In genomic region chr9:105852015-105852777, GRCm38 (mm10) we compare ENCODE assay signal across 23 mouse cellular contexts. TPM values are rescaled to one million over a fixed set of nuclear protein-coding genes. Genes with fewer than 3 reads are reported as not detected.
DNase-seq lines count a peak whose midpoint lies in the region; ATAC-seq and TF ChIP-seq lines count a peak whose summit lies in the region.
"Had no signal": no experiment of that assay in that cellular context is flagged by ENCODE, and none has a peak within 500 bp of the region (broad histone marks: within the 10 kb centered on the region; RNA-seq: fewer than 3 reads in every experiment).

No protein-coding gene starts in this region.

- H3K9ac ChIP-seq in forebrain, embryonic 16.5 days (replicated peaks; ENCODE audit: low read depth, low read length), result no peak overlapping the region
- no peak overlapping the region for H3K9ac ChIP-seq in forebrain, embryonic 11.5 days (ENCODE audit: low read length)
- H3K9ac ChIP-seq in heart, adult 2 months (ENCODE audit: low read depth, low read length), result no peak overlapping the region
- H3K9ac ChIP-seq in heart, embryonic 11.5 days (ENCODE audit: low read depth, low read length), result no peak overlapping the region
- H3K9ac ChIP-seq in liver, embryonic 11.5 days (ENCODE audit: low read depth, low read length), result no peak overlapping the region
- H3K9ac ChIP-seq: embryonic facial prominence, embryonic 13.5 days; hindbrain, embryonic 13.5 days; liver, embryonic 12.5 days had no signal

- TF ChIP-seq CTCF in heart, adult 2 months (IDR thresholded peaks at IDR 0.05), result no peak
- TF ChIP-seq CTCF in brain, embryonic 14.5 days (IDR thresholded peaks at IDR 0.05; ENCODE audit: borderline replicate concordance, extremely low read depth, insufficient read depth, insufficient read length), result no peak

- no peaks in the 10 kb centered on the region for H3K4me1 ChIP-seq in forebrain, embryonic 16.5 days (replicated peaks; ENCODE audit: control insufficient read depth, insufficient read depth, low read length)
- H3K4me1 ChIP-seq in forebrain, embryonic 11.5 days (replicated peaks; ENCODE audit: control insufficient read depth, insufficient read depth, low read length), result no peaks in the 10 kb centered on the region
- H3K4me1 ChIP-seq in heart, adult 2 months (ENCODE audit: control insufficient read depth, insufficient read depth, low read length), result peaks cover 3% of the 10 kb centered on the region; the same call in 1 of the 2 replicates
- H3K4me1 ChIP-seq in heart, embryonic 11.5 days (ENCODE audit: control insufficient read depth, insufficient read depth, low read length), result no peaks in the 10 kb centered on the region
- H3K4me1 ChIP-seq in liver, embryonic 11.5 days (replicated peaks; ENCODE audit: control insufficient read depth, insufficient read depth, low read length), result no peaks in the 10 kb centered on the region
- H3K4me1 ChIP-seq: embryonic facial prominence, embryonic 13.5 days; liver, embryonic 12.5 days; megakaryocyte, embryonic 14.5 days had no signal

- no peaks in the 10 kb centered on the region for H3K9me3 ChIP-seq in forebrain, embryonic 16.5 days (ENCODE audit: control insufficient read depth, low read length)
- no peaks in the 10 kb centered on the region for H3K9me3 ChIP-seq in forebrain, embryonic 11.5 days (ENCODE audit: control insufficient read depth, low read length)
- no peaks in the 10 kb centered on the region for H3K9me3 ChIP-seq in heart, embryonic 11.5 days (replicated peaks; ENCODE audit: control insufficient read depth, low read length)
- H3K9me3 ChIP-seq in liver, embryonic 11.5 days (ENCODE audit: control insufficient read depth, low read length), result no peaks in the 10 kb centered on the region
- H3K9me3 ChIP-seq: embryonic facial prominence, embryonic 13.5 days; hindbrain, embryonic 13.5 days; liver, embryonic 12.5 days; megakaryocyte, embryonic 14.5 days had no signal

- 0 out of 2 replicates have a peak overlapping the region, but pooled peaks have one; percentile 43 for H3K27ac ChIP-seq in forebrain, embryonic 16.5 days (ENCODE audit: low read length)
- H3K27ac ChIP-seq in forebrain, embryonic 11.5 days (ENCODE audit: low read depth, low read length), result no peak overlapping the region
- H3K27ac ChIP-seq in heart, adult 2 months, result no peak overlapping the region
- no peak overlapping the region for H3K27ac ChIP-seq in heart, embryonic 11.5 days (ENCODE audit: low read depth, low read length)
- no peak overlapping the region for H3K27ac ChIP-seq in liver, embryonic 11.5 days (ENCODE audit: low read depth, low read length)
- H3K27ac ChIP-seq: embryonic facial prominence, embryonic 13.5 days; hindbrain, embryonic 13.5 days; layer of hippocampus, adult 2 months; liver, embryonic 12.5 days; stomach, postnatal 0 days had no signal

- no peaks in the 10 kb centered on the region for H3K27me3 ChIP-seq in forebrain, embryonic 16.5 days (replicated peaks; ENCODE audit: control insufficient read depth, insufficient read depth, low read length)
- no peaks in the 10 kb centered on the region for H3K27me3 ChIP-seq in forebrain, embryonic 11.5 days (ENCODE audit: control insufficient read depth, insufficient read depth, low read length)
- H3K27me3 ChIP-seq in heart, adult 2 months (ENCODE audit: control insufficient read depth, insufficient read depth, low read length), result no peaks in the 10 kb centered on the region
- H3K27me3 ChIP-seq in heart, embryonic 11.5 days (ENCODE audit: control insufficient read depth, insufficient read depth, low read length), result peaks cover 2% of the 10 kb centered on the region; the same call in 1 of the 2 replicates
- H3K27me3 ChIP-seq in liver, embryonic 11.5 days (replicated peaks; ENCODE audit: control insufficient read depth, insufficient read depth, low read length), result no peaks in the 10 kb centered on the region
- H3K27me3 ChIP-seq: embryonic facial prominence, embryonic 13.5 days; hindbrain, embryonic 13.5 days; liver, embryonic 12.5 days; megakaryocyte, embryonic 14.5 days had no signal

- no peak overlapping the region for H3K4me2 ChIP-seq in forebrain, embryonic 16.5 days (ENCODE audit: low read length)
- no peak overlapping the region for H3K4me2 ChIP-seq in forebrain, embryonic 11.5 days (ENCODE audit: low read depth, low read length, severe bottlenecking)
- H3K4me2 ChIP-seq in heart, embryonic 11.5 days, result no peak overlapping the region
- H3K4me2 ChIP-seq in liver, embryonic 11.5 days, result no peak overlapping the region
- H3K4me2 ChIP-seq: embryonic facial prominence, embryonic 13.5 days; hindbrain, embryonic 13.5 days; liver, embryonic 12.5 days had no signal

- no peaks in the 10 kb centered on the region for H3K36me3 ChIP-seq in forebrain, embryonic 16.5 days (ENCODE audit: control insufficient read depth, insufficient read depth)
- no peaks in the 10 kb centered on the region for H3K36me3 ChIP-seq in forebrain, embryonic 11.5 days (ENCODE audit: control insufficient read depth, insufficient read depth, low read length)
- no peaks in the 10 kb centered on the region for H3K36me3 ChIP-seq in heart, adult 2 months (ENCODE audit: control insufficient read depth, insufficient read depth, low read length)
- no peaks in the 10 kb centered on the region for H3K36me3 ChIP-seq in heart, embryonic 11.5 days (ENCODE audit: control insufficient read depth, insufficient read depth, low read length)
- H3K36me3 ChIP-seq in liver, embryonic 11.5 days (ENCODE audit: control insufficient read depth, insufficient read depth, low read length), result no peaks in the 10 kb centered on the region
- H3K36me3 ChIP-seq: embryonic facial prominence, embryonic 13.5 days; hindbrain, embryonic 13.5 days; liver, embryonic 12.5 days had no signal

- 0 out of 2 replicates have a peak, but pooled peaks have one; percentile 43 for ATAC-seq in forebrain, embryonic 16.5 days
- ATAC-seq in forebrain, embryonic 11.5 days (replicated peaks; ENCODE audit: low FRiP score), result no peak
- ATAC-seq in heart, embryonic 11.5 days (replicated peaks; ENCODE audit: insufficient number of reproducible peaks, low FRiP score, low TSS enrichment), result no peak
- no peak for ATAC-seq in liver, embryonic 11.5 days (replicated peaks; ENCODE audit: low FRiP score)
- ATAC-seq: CD4-positive, CD25-positive, alpha-beta regulatory T cell, adult 4 months; inflammation-experienced regulatory T-cells, adult 6 months; liver, embryonic 12.5 days; Patski had no signal

- TF ChIP-seq EP300 in heart, adult 2 months (IDR thresholded peaks at IDR 0.05; ENCODE audit: insufficient read depth, low read depth, low read length), result no peak

- WGBS in forebrain, embryonic 16.5 days, result 79% methylated on average over 14 of the region's 14 CpGs
- WGBS in forebrain, embryonic 11.5 days, result 87% methylated on average over 14 of the region's 14 CpGs
- WGBS in heart, adult 2 months, result 43% methylated on average over 14 of the region's 14 CpGs
- 66% methylated on average over 14 of the region's 14 CpGs for WGBS in heart, embryonic 11.5 days (ENCODE audit: insufficient replicate concordance)
- WGBS in liver, embryonic 11.5 days, result 69% methylated on average over 14 of the region's 14 CpGs

- DNase-seq in forebrain, embryonic 11.5 days (ENCODE audit: low spot score), result no peak
- DNase-seq in heart, adult 2 months, result peak; percentile 34 to 51
- DNase-seq in layer of hippocampus, adult 9-11 months, result peak; percentile 5
- DNase-seq in layer of hippocampus, postnatal 36 days, result no peak
- DNase-seq in brain, embryonic 14.5 days (ENCODE audit: low read depth), result peak; percentile 15
- no peak for DNase-seq in liver, embryonic 11.5 days (ENCODE audit: low spot score)
- DNase-seq: adrenal gland, adult 8-10 months; cerebellum, adult 9-11 months; kidney, adult 8-10 months; lung, adult 2 months; midbrain, embryonic 14.5 days; right cerebral cortex, postnatal 4 days had no signal

- H3K79me2 ChIP-seq in heart, adult 2 months (replicated peaks; ENCODE audit: control insufficient read depth, insufficient read depth, low read length), result no peaks in the 10 kb centered on the region

- intact Hi-C loops in heart, adult 2 months (cut with DNase I), result loop anchor here (10.0 kb wide), 1 partner anchor 357 kb away; no protein-coding TSS in a partner anchor

- H3K4me3 ChIP-seq in forebrain, embryonic 16.5 days (replicated peaks; ENCODE audit: low read length), result no peak overlapping the region
- H3K4me3 ChIP-seq in forebrain, embryonic 11.5 days (ENCODE audit: low read depth, low read length), result no peak overlapping the region
- H3K4me3 ChIP-seq in heart, adult 2 months, result no peak overlapping the region
- H3K4me3 ChIP-seq in heart, embryonic 11.5 days (ENCODE audit: low read depth, low read length), result no peak overlapping the region
- H3K4me3 ChIP-seq in liver, embryonic 11.5 days (ENCODE audit: low read depth, low read length), result no peak overlapping the region
- H3K4me3 ChIP-seq: embryonic facial prominence, embryonic 13.5 days; hindbrain, embryonic 13.5 days; layer of hippocampus, adult 2 months; liver, embryonic 12.5 days; megakaryocyte, embryonic 14.5 days had no signal

- no peak for TF ChIP-seq POLR2A in heart, adult 2 months (IDR thresholded peaks at IDR 0.05; ENCODE audit: insufficient read depth, low read depth, low read length)
- TF ChIP-seq POLR2A in brain, embryonic 14.5 days (IDR thresholded peaks at IDR 0.05; ENCODE audit: borderline replicate concordance, extremely low read depth, insufficient read depth, insufficient read length, poor library complexity, severe bottlenecking), result no peak

RNA-seq across cellular contexts. Expression of gene Col6a6, which starts 24.2 kb away (rescaled TPM):
- polyA plus RNA-seq in forebrain, embryonic 16.5 days (2015; fragmentation: Nextera tagmentation; extraction: Ambion mirVana), result 0.04 TPM in 2 replicates
- 0.09 TPM in 1 of 2 replicates, not detected in the other for polyA plus RNA-seq in forebrain, embryonic 11.5 days (2014; fragmentation: Nextera tagmentation; extraction: Ambion mirVana)
- 1 to 10 TPM; 2.5 to 3.5 TPM for total RNA-seq in heart, adult 2 months (2021)
- 1.5 and 2.3 TPM in 2 replicates for polyA plus RNA-seq in heart, adult 2 months (2012; rRNA removed)
- polyA plus RNA-seq in heart, embryonic 11.5 days (2014; fragmentation: Nextera tagmentation; extraction: Ambion mirVana), result 0.38 and 0.69 TPM in 2 replicates
- under 1 TPM; 0.32 to 0.33 TPM for total RNA-seq in layer of hippocampus, postnatal 36 days (2021)
- 0.26 and 0.38 TPM in 2 replicates for polyA plus RNA-seq in brain, embryonic 14.5 days (2012; rRNA removed)
- polyA plus RNA-seq in liver, embryonic 11.5 days (2014; fragmentation: Nextera tagmentation; extraction: Ambion mirVana), result 0.16 and 0.21 TPM in 2 replicates
- polyA plus RNA-seq: CD4-positive, CD25-positive, alpha-beta regulatory T cell, adult 4 months; Patski had no signal

Comparison
In these comparisons a context has a peak if more than half of its experiments do, and no peak if none do; other contexts are left out.
1. DNase-seq: peak in heart, adult 2 months (2 of 2), layer of hippocampus, adult 9-11 months (single experiment) and brain, embryonic 14.5 days (single experiment); none in forebrain, embryonic 11.5 days (single experiment), layer of hippocampus, postnatal 36 days (0 of 2) and liver, embryonic 11.5 days (single experiment).